Mouse (Mus musculus) ES-E14 (cell line): ENCODE measurements at regions not wholly inside any gene's neighbourhood (a gene's known extent, or its start where the extent isn't known, plus 50 kb on each side); places are given as distances from the start of the nearest gene placed in this dataset.

Experiments used
- CHD2 ChIP-seq: IDR thresholded peaks from 2 replicates; pipeline ENCODE4 v1.6.1; 2014; ENCODE audit warnings: mild to moderate bottlenecking, low read depth, low read length, inconsistent platforms
- ZC3H11A ChIP-seq: IDR thresholded peaks from 2 replicates; pipeline ENCODE4 v1.6.1; 2012; ENCODE audit warnings: low read depth, mild to moderate bottlenecking, inconsistent platforms, low read length, borderline replicate concordance
- ZNF384 ChIP-seq: IDR thresholded peaks from 2 replicates; pipeline ENCODE4 v1.6.1; 2012; ENCODE audit warnings: low read depth, low read length, inconsistent platforms

DNA sequence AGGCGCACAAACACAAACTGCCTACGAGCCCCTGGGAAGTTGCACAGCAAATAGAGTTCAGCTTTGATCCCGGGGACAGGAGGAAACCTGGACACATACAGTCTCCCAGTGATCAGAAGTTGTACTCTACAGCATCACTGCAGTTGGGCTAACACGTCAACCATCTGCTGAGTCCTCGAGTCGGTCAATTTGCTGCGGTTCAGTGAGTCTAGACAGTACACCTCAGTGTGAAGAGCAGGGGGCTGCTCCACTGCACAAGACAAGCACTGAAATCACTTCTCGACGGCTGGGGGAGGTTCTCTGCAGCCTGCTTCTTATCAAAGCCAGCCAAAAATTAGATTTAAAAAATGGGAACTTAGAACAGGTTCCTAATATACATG lies 78.4 kb upstream of the Aco1 start:
- TF ChIP-seq CHD2 (no peak), ZNF384 (no peak), ZC3H11A (no peak)
